Mouse (Mus musculus): ENCODE measurements at regions not wholly inside any gene's neighbourhood (a gene's known extent, or its start where the extent isn't known, plus 50 kb on each side); places are given as distances from the start of the nearest gene placed in this dataset.
A peak's percentile ranks its signal among the peaks of the same experiment; 100 is the strongest.

DNA sequence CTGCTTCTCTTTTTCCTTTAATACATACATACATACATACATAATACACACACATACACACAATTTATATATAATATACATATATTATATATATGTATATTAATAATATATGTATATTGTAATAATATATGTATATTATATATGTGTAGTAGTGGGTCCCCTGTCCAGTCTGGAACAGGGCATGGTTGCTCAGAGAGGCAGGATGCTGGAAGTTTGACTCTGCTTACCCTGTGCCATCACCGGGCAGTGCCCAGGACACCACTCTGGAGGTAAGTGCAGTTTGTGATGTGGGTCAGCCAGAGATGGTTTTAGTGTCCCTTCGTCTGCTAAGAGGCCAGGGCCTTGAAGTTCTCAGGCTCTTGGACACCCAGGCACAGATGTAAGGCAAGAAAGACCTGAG, 923.5 kb upstream of the Nrxn1 start:
- Histone ChIP-seq H3K4me1 (ENCODE audit: control insufficient read depth, insufficient read depth, low read length) (no peaks in the 10 kb centered on the region), H3K4me2 (ENCODE audit: low read length) (no peak overlapping the region)
- no peak for ATAC-seq

DNA sequence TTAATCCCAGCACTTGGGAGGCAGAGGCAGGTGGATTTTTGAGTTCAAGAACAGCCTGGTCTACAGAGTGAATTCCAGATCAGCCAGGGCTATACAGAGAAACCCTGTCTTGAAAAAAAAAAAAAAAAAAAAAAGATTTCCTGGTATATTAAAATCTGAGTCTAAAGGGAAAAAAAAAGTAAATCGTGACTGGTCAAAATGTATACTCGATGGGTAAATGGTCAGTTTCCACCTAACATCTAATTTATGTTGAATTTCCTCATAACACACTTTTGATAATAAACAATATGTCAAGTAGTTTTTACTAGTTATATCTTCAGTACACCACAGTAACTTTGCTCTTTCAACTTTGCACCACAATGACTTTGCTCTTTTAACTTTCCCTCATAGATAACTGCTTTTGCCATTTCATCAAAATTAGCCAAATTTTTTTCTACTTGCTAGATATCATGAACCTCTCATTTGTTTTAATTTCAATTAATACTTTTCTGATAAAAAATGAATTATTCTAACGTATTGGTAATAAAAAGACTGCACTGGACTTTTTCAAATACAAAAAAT, 922.8 kb upstream of the Nrxn1 start:
- ATAC-seq (no peak), DNase-seq (ENCODE audit: low spot score) (no peak)
- 86% methylated on average over 3 of the region's 3 CpGs for WGBS
- Histone ChIP-seq H3K4me3 (ENCODE audit: low read depth, low read length) (no peak overlapping the region), H3K27ac (ENCODE audit: low read depth, low read length) (no peak overlapping the region), H3K27me3 (replicated peaks; ENCODE audit: control insufficient read depth, insufficient read depth, low read length) (no peaks in the 10 kb centered on the region), H3K9ac (ENCODE audit: low read length) (no peak overlapping the region), H3K9me3 (replicated peaks; ENCODE audit: control insufficient read depth, low read length) (no peaks in the 10 kb centered on the region), H3K36me3 (ENCODE audit: control insufficient read depth, insufficient read depth, low read length) (no peaks in the 10 kb centered on the region), H3K4me2 (ENCODE audit: low read length) (no peak overlapping the region), H3K4me1 (ENCODE audit: control insufficient read depth, insufficient read depth, low read length) (no peaks in the 10 kb centered on the region)

More for the DNA sequence above, 923.5 kb upstream of the Nrxn1 start:
- H3K9ac ChIP-seq (ENCODE audit: low read length), result no peak overlapping the region
- no peak overlapping the region for H3K27ac ChIP-seq (ENCODE audit: low read depth, low read length)
- no peak overlapping the region for H3K4me3 ChIP-seq (ENCODE audit: low read depth, low read length)
- no peaks in the 10 kb centered on the region for H3K9me3 ChIP-seq (replicated peaks; ENCODE audit: control insufficient read depth, low read length)
- no peaks in the 10 kb centered on the region for H3K36me3 ChIP-seq (ENCODE audit: control insufficient read depth, insufficient read depth, low read length)
- H3K27me3 ChIP-seq (replicated peaks; ENCODE audit: control insufficient read depth, insufficient read depth, low read length), result no peaks in the 10 kb centered on the region
- DNase-seq (ENCODE audit: low spot score), result no peak
- 93% methylated on average over 2 of the region's 2 CpGs for WGBS

DNA sequence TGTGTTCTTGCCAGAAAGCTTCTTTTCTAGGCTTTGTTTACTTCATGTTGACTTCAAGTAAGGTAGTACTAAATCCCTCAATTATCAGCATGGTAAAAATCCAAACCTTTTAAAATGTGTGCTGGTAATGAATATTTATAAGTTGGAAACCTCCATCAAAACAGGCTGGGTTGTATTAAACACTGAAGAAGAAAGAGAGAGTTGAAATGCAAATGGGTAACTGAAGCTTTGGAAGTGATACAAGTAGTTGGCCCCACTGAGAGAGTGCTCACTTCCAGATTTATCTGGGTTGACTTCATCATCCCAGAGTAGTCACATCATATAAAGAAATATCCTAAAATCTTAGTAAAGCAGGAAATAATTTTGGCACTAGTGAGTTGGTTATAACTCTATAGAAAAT, 902.7 kb upstream of the Nrxn1 start:
- H3K27ac ChIP-seq (ENCODE audit: low read depth, low read length), result no peak overlapping the region
- no peaks in the 10 kb centered on the region for H3K36me3 ChIP-seq (ENCODE audit: control insufficient read depth, insufficient read depth, low read length)
- no peaks in the 10 kb centered on the region for H3K4me1 ChIP-seq (ENCODE audit: control insufficient read depth, insufficient read depth, low read length)
- H3K27me3 ChIP-seq (replicated peaks; ENCODE audit: control insufficient read depth, insufficient read depth, low read length), result no peaks in the 10 kb centered on the region
- H3K4me3 ChIP-seq (ENCODE audit: low read depth, low read length), result no peak overlapping the region
- ATAC-seq (peak; percentile 52; the same call in 1 of the 2 replicates), DNase-seq (ENCODE audit: low spot score) (peak; percentile 27)
- no peaks in the 10 kb centered on the region for H3K9me3 ChIP-seq (replicated peaks; ENCODE audit: control insufficient read depth, low read length)
- H3K9ac ChIP-seq (ENCODE audit: low read length), result no peak overlapping the region
- no peak overlapping the region for H3K4me2 ChIP-seq (ENCODE audit: low read length)

DNA sequence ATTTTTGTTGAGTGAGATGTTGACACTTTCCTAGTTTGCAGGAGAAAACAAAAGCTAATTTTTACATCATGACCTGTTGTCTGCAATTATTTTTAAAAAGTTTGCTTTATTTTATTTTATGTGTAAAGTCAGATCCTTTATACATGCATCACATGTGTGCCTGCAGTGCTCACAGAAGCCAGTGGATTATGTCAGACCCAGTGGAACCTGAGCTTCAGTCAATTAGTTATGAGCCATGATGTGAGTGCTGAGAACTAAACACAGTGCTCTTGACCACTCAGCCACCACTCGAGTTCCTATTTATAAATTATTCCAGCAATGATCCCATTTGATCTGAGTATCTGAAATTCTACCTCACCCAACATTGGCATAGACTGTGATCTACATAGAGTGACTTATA, 902.2 kb upstream of the Nrxn1 start:
- Histone ChIP-seq H3K4me2 (ENCODE audit: low read length) (no peak overlapping the region), H3K9ac (ENCODE audit: low read length) (no peak overlapping the region), H3K4me1 (ENCODE audit: control insufficient read depth, insufficient read depth, low read length) (no peaks in the 10 kb centered on the region), H3K36me3 (ENCODE audit: control insufficient read depth, insufficient read depth, low read length) (no peaks in the 10 kb centered on the region), H3K9me3 (replicated peaks; ENCODE audit: control insufficient read depth, low read length) (no peaks in the 10 kb centered on the region), H3K4me3 (ENCODE audit: low read depth, low read length) (no peak overlapping the region), H3K27me3 (replicated peaks; ENCODE audit: control insufficient read depth, insufficient read depth, low read length) (no peaks in the 10 kb centered on the region), H3K27ac (ENCODE audit: low read depth, low read length) (no peak overlapping the region)
- 65% methylated on average over 1 of the region's 1 CpGs for WGBS
- ATAC-seq (peak; percentile 52; the same call in 1 of the 2 replicates), DNase-seq (ENCODE audit: low spot score) (no peak)

DNA sequence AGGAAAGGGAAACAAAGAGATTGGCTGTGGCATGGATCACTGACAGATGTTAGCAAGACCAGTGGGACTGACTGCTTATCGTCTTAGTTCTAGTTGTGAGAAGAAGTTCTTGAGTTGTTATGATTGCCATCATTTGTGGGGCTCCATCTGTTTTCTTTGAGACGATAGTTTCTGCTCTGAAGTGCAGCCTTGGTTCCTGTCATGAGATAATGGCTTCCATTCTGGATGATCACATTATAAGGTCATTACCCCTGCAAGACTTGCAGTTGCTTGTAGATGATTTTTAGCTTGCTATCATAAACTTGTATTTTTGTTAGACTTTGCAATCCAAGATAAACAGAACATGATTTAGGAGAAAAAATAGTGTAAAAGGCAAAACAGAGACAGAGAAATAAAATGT, 881.6 kb upstream of the Nrxn1 start:
- H3K4me2 ChIP-seq (ENCODE audit: low read length), result no peak overlapping the region
- H3K36me3 ChIP-seq (ENCODE audit: control insufficient read depth, insufficient read depth, low read length), result no peaks in the 10 kb centered on the region
- no peaks in the 10 kb centered on the region for H3K4me1 ChIP-seq (ENCODE audit: control insufficient read depth, insufficient read depth, low read length)
- WGBS, result 91% methylated on average over 2 of the region's 2 CpGs
- no peak for ATAC-seq
- no peak overlapping the region for H3K4me3 ChIP-seq (ENCODE audit: low read depth, low read length)
- no peak overlapping the region for H3K27ac ChIP-seq (ENCODE audit: low read depth, low read length)
- H3K9ac ChIP-seq (ENCODE audit: low read length), result no peak overlapping the region
- no peak for DNase-seq (ENCODE audit: low spot score)
- H3K9me3 ChIP-seq (replicated peaks; ENCODE audit: control insufficient read depth, low read length), result no peaks in the 10 kb centered on the region
- no peaks in the 10 kb centered on the region for H3K27me3 ChIP-seq (replicated peaks; ENCODE audit: control insufficient read depth, insufficient read depth, low read length)
